Mouse (Mus musculus): ENCODE measurements around the gene Dcst2.

DNA sequence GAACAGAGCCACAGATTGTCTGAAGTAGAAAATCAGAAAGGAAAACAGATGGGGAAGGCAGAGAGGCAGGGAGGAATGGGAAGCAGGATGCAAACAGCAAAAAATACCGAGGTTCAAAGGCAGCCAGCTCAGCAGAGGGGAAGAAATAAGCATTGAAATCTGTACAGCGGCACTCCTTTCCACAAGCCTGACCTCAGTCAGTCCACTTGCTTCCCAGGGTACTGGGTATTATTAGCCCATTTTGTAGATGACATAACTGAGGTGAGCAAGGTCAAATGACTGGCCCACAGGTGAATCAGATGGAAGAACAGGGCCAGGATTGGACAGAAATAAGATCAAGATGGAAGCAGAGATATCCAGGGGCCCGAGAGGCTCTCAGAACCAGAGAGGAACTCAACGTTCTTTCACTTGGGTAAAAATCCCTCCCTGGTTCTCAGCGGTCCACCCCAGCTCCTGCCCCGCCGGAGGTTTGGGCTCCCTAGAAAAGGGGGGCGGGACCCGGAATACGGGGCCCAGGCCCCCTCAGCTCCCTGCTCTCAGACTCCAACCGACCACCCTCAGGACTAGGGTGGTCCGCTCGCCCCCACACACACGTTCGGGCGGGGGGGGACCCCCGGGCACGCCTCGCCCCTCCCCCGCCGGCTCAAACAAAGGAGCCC, 24.6 kb upstream of the Dcst2 start:
- TF ChIP-seq TAL1 (IDR thresholded peaks at IDR 0.05; ENCODE audit: low read length) (no peak), GATA1 (IDR thresholded peaks at IDR 0.05; ENCODE audit: low read length) (no peak)
